Mouse (Mus musculus) kidney, postnatal 0 days (tissue): Measurements from ENCODE around the gene Pkd2. TPM values are rescaled to one million over a fixed set of nuclear protein-coding genes. Genes with fewer than 3 reads are reported as not detected.

Experiments
- ATAC-seq: fragments of 200-750 bp; cut with Nextera tagmentation; replicated peaks from 2 replicates; pipeline ENCODE4 v1.8.0; 2017; ENCODE audit warnings: low read depth, moderate number of reproducible peaks, moderate TSS enrichment, moderate library complexity; ENCODE audit not compliant: low FRiP score
- DNase-seq: peaks from one replicate; pipeline ENCODE4 v3.0.0-alpha.2; 2016; ENCODE audit warnings: low spot score
- H3K27ac ChIP-seq: fragments of 300-500 bp; sonication (generic); 2 replicates; pipeline ENCODE4 v1.5.1; 2014; ENCODE audit warnings: mild to moderate bottlenecking
- H3K27me3 ChIP-seq: fragments of 300-500 bp; sonication (generic); 2 replicates; pipeline ENCODE4 v1.6.1; 2014; ENCODE audit warnings: low read length, mixed read lengths; ENCODE audit not compliant: insufficient read depth
- H3K36me3 ChIP-seq: fragments of 300-500 bp; sonication (generic); 2 replicates; pipeline ENCODE4 v1.6.1; 2014; ENCODE audit warnings: low read length, mixed read lengths; ENCODE audit not compliant: insufficient read depth
- H3K4me1 ChIP-seq: fragments of 300-500 bp; sonication (generic); replicated peaks from 2 replicates; pipeline ENCODE4 v1.6.1; 2014; ENCODE audit warnings: antibody characterized with exemption, low read length, mixed read lengths; ENCODE audit not compliant: insufficient read depth
- H3K4me2 ChIP-seq: fragments of 300-500 bp; sonication (generic); 2 replicates; pipeline ENCODE4 v1.6.1; 2014; ENCODE audit warnings: mild to moderate bottlenecking, low read length, moderate library complexity, mixed read lengths
- H3K4me3 ChIP-seq: fragments of 300-500 bp; sonication (generic); replicated peaks from 2 replicates; pipeline ENCODE4 v1.5.1; 2014; ENCODE audit warnings: low read depth, low read length
- H3K9ac ChIP-seq: fragments of 300-500 bp; sonication (generic); 2 replicates; pipeline ENCODE4 v1.6.1; 2014; ENCODE audit warnings: low read depth, low read length
- H3K9me3 ChIP-seq: fragments of 300-500 bp; sonication (generic); replicated peaks from 2 replicates; pipeline ENCODE4 v1.6.1; 2016; ENCODE audit warnings: low read length, inconsistent platforms, mixed read lengths
- CTCF ChIP-seq: IDR thresholded peaks from 2 replicates; pipeline ENCODE4 v1.5.1; 2016; ENCODE audit warnings: antibody characterized with exemption, low read depth, mild to moderate bottlenecking, moderate library complexity
- WGBS: fragments of 180-500 bp; shearing (Covaris S2); extraction: QIAGEN DNeasy Blood & Tissue Kit; methylation state at CpG from one replicate; pipeline ENCODE4 v1.1.7; 2014; 5-methylcytosine and 5-hydroxymethylcytosine counted together
- polyA plus RNA-seq: library from polyadenylated mRNA; unstranded; fragments of >200 nt; fragmentation: Nextera tagmentation; extraction: Ambion mirVana; gene quantifications from 2 replicates; pipeline ENCODE4 v1.2.1, GENCODE M21; 2015

Pkd2 gene
- polyA plus RNA-seq, 1 experiment from 2014 or later, result 17.4 TPM

- TF ChIP-seq CTCF, result no peak
- Histone ChIP-seq H3K4me3 (peak overlapping the region; percentile 95), H3K36me3 (peaks cover 3% of the 10 kb centered on the region; the same call in 1 of the 2 replicates), H3K27ac (peak overlapping the region; percentile 98), H3K27me3 (no peaks in the 10 kb centered on the region), H3K4me1 (peaks cover 7% of the 10 kb centered on the region; the same call in 1 of the 2 replicates), H3K4me2 (peak overlapping the region; percentile 78), H3K9me3 (no peaks in the 10 kb centered on the region), H3K9ac (peak overlapping the region; percentile 98)
- WGBS, result 1% methylated on average over 50 of the region's 82 CpGs
- ATAC-seq (peak; percentile 64), DNase-seq (peak; percentile 82)
Observed at GRCm38 (mm10) chr5:104459706-104460455, 631 bp downstream of the Pkd2 start.

GRCm38 (mm10) chr5:104460456-104460838, 1.2 kb downstream of the Pkd2 start:
- DNase-seq (no peak), ATAC-seq (no peak)
- Histone ChIP-seq H3K27ac (peak overlapping the region; percentile 98; the same call in 1 of the 2 replicates), H3K4me3 (peak overlapping the region; percentile 95), H3K9ac (peak overlapping the region; percentile 98; the same call in 1 of the 2 replicates), H3K4me1 (peaks cover 7% of the 10 kb centered on the region; the same call in 1 of the 2 replicates), H3K36me3 (peaks cover 6% of the 10 kb centered on the region; the same call in 1 of the 2 replicates), H3K9me3 (no peaks in the 10 kb centered on the region), H3K27me3 (no peaks in the 10 kb centered on the region), H3K4me2 (peak overlapping the region; percentile 78)
- no peak for TF ChIP-seq CTCF
- WGBS, result 15% methylated on average over 3 of the region's 3 CpGs

- peak overlapping the region; percentile 95 for H3K4me3 ChIP-seq
- H3K27ac ChIP-seq, result no peak overlapping the region
- H3K36me3 ChIP-seq, result peaks cover 10% of the 10 kb centered on the region; the same call in 1 of the 2 replicates
- H3K9me3 ChIP-seq, result no peaks in the 10 kb centered on the region
- peak overlapping the region; percentile 78 for H3K4me2 ChIP-seq
- no peak for ATAC-seq
- WGBS, result 7% methylated on average over 6 of the region's 7 CpGs
- no peak for TF ChIP-seq CTCF
- H3K4me1 ChIP-seq, result peaks cover 7% of the 10 kb centered on the region; the same call in 1 of the 2 replicates
- no peaks in the 10 kb centered on the region for H3K27me3 ChIP-seq
- peak; percentile 61 for DNase-seq
- H3K9ac ChIP-seq, result no peak overlapping the region
Observed at GRCm38 (mm10) chr5:104460856-104461255, 1.6 kb downstream of the Pkd2 start.

- no peak for TF ChIP-seq CTCF
- no peaks in the 10 kb centered on the region for H3K27me3 ChIP-seq
- H3K4me3 ChIP-seq, result no peak overlapping the region
- H3K4me1 ChIP-seq, result no peaks in the 10 kb centered on the region
- no peak overlapping the region for H3K9ac ChIP-seq
- ATAC-seq (no peak), DNase-seq (no peak)
- no peak overlapping the region for H3K4me2 ChIP-seq
- no peak overlapping the region for H3K27ac ChIP-seq
- no peaks in the 10 kb centered on the region for H3K9me3 ChIP-seq
- peaks cover 30% of the 10 kb centered on the region for H3K36me3 ChIP-seq
- 81% methylated on average over 8 of the region's 8 CpGs for WGBS
Observed at GRCm38 (mm10) chr5:104465279-104465678, 6.0 kb downstream of the Pkd2 start.

- ATAC-seq (no peak), DNase-seq (no peak)
- Histone ChIP-seq H3K27ac (no peak overlapping the region), H3K4me2 (no peak overlapping the region), H3K36me3 (peaks cover 30% of the 10 kb centered on the region), H3K27me3 (no peaks in the 10 kb centered on the region), H3K4me3 (no peak overlapping the region), H3K9ac (no peak overlapping the region), H3K9me3 (no peaks in the 10 kb centered on the region), H3K4me1 (no peaks in the 10 kb centered on the region)
- 90% methylated on average over 12 of the region's 12 CpGs for WGBS
- no peak for TF ChIP-seq CTCF
Observed at GRCm38 (mm10) chr5:104465731-104466130, 6.5 kb downstream of the Pkd2 start.

- Histone ChIP-seq H3K4me1 (no peaks in the 10 kb centered on the region), H3K9ac (no peak overlapping the region), H3K4me2 (no peak overlapping the region), H3K27ac (no peak overlapping the region), H3K27me3 (no peaks in the 10 kb centered on the region), H3K9me3 (no peaks in the 10 kb centered on the region), H3K36me3 (peaks cover 33% of the 10 kb centered on the region), H3K4me3 (no peak overlapping the region)
- WGBS, result 89% methylated on average over 16 of the region's 16 CpGs
- TF ChIP-seq CTCF, result no peak
- DNase-seq (no peak), ATAC-seq (no peak)
Observed at GRCm38 (mm10) chr5:104466816-104467215, 7.6 kb downstream of the Pkd2 start.
